Mouse (Mus musculus): ENCODE data around the gene Zgpat. TPM values are rescaled to one million over a fixed set of nuclear protein-coding genes. Genes with fewer than 3 reads are reported as not detected.

Zgpat gene
- polyA plus RNA-seq, 1 experiment from 2014 or later: 23.9 TPM

- no peaks in the 10 kb centered on the region for H3K27me3 ChIP-seq (replicated peaks)
- H3K4me3 ChIP-seq: no peak overlapping the region
- no peak overlapping the region for H3K9ac ChIP-seq
- peaks cover 87% of the 10 kb centered on the region for H3K36me3 ChIP-seq
- ATAC-seq: no peak
- H3K4me1 ChIP-seq: no peaks in the 10 kb centered on the region
- H3K9me3 ChIP-seq (replicated peaks): no peaks in the 10 kb centered on the region
- no peak overlapping the region for H3K4me2 ChIP-seq
- H3K27ac ChIP-seq: no peak overlapping the region
- 85% methylated on average over 3 of the region's 4 CpGs for WGBS (ENCODE audit: insufficient replicate concordance)
Observed at GRCm38 (mm10) chr2:181386663-181387210, 22.0 kb downstream of the Zgpat start.

GRCm38 (mm10) chr2:181390136-181390870, 25.6 kb downstream of the Zgpat start:
- Histone ChIP-seq H3K36me3 (peaks cover 84% of the 10 kb centered on the region), H3K9me3 (replicated peaks) (no peaks in the 10 kb centered on the region)

DNA sequence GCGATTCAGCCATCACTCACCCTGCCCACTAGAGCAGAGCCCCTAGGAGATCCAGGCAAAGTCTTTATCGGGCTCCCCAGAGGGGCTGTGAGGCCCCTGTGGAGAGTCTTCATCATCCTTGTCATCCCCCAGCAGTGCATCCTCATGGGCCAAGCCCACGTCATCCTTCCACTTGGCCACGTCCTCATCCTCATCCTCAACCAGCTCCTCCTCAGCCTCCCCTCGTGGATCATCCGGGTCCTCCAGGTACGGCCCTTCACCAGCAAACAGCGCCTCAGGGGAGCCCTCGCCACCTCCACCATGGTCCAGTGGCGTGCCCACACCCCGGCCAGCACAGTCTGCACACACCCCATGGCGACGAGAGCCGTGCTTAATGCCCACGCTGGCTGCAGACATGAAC, 26.3 kb downstream of the Zgpat start:
- peaks cover 82% of the 10 kb centered on the region for H3K36me3 ChIP-seq
- no peak overlapping the region for H3K27ac ChIP-seq
- no peak overlapping the region for H3K4me2 ChIP-seq
- no peaks in the 10 kb centered on the region for H3K27me3 ChIP-seq (replicated peaks)
- H3K4me3 ChIP-seq: no peak overlapping the region
- no peaks in the 10 kb centered on the region for H3K9me3 ChIP-seq (replicated peaks)
- WGBS (ENCODE audit: insufficient replicate concordance): 88% methylated on average over 15 of the region's 15 CpGs
- no peaks in the 10 kb centered on the region for H3K4me1 ChIP-seq
- peak; percentile 27; the same call in 1 of the 2 replicates for ATAC-seq
- no peak overlapping the region for H3K9ac ChIP-seq

More at GRCm38 (mm10) chr2:181390136-181390870, 25.6 kb downstream of the Zgpat start:
- Histone ChIP-seq H3K4me1 (no peaks in the 10 kb centered on the region), H3K27me3 (replicated peaks) (no peaks in the 10 kb centered on the region), H3K4me3 (no peak overlapping the region), H3K9ac (no peak overlapping the region), H3K27ac (no peak overlapping the region), H3K4me2 (no peak overlapping the region)
- 73% methylated on average over 4 of the region's 4 CpGs for WGBS (ENCODE audit: insufficient replicate concordance)
- no peak for ATAC-seq

- Histone ChIP-seq H3K9ac (no peak overlapping the region), H3K27me3 (replicated peaks) (no peaks in the 10 kb centered on the region), H3K9me3 (replicated peaks) (no peaks in the 10 kb centered on the region), H3K4me2 (no peak overlapping the region), H3K4me1 (no peaks in the 10 kb centered on the region), H3K27ac (no peak overlapping the region), H3K36me3 (peaks cover 77% of the 10 kb centered on the region), H3K4me3 (no peak overlapping the region)
- WGBS (ENCODE audit: insufficient replicate concordance): 75% methylated on average over 2 of the region's 2 CpGs
- no peak for ATAC-seq
Observed at GRCm38 (mm10) chr2:181391541-181391940, 26.8 kb downstream of the Zgpat start.

GRCm38 (mm10) chr2:181392600-181393213, 28.0 kb downstream of the Zgpat start:
- no peaks in the 10 kb centered on the region for H3K27me3 ChIP-seq (replicated peaks)
- 31% methylated on average over 4 of the region's 4 CpGs for WGBS (ENCODE audit: insufficient replicate concordance)
- peak; percentile 72 for ATAC-seq
- H3K27ac ChIP-seq: peak overlapping the region; percentile 17; the same call in 1 of the 2 replicates
- H3K9me3 ChIP-seq (replicated peaks): no peaks in the 10 kb centered on the region
- no peaks in the 10 kb centered on the region for H3K4me1 ChIP-seq
- H3K9ac ChIP-seq: no peak overlapping the region
- H3K4me3 ChIP-seq: no peak overlapping the region
- no peak overlapping the region for H3K4me2 ChIP-seq
- peaks cover 70% of the 10 kb centered on the region for H3K36me3 ChIP-seq

GRCm38 (mm10) chr2:181394086-181394485, 29.4 kb downstream of the Zgpat start:
- H3K9ac ChIP-seq: no peak overlapping the region
- H3K27me3 ChIP-seq (replicated peaks): no peaks in the 10 kb centered on the region
- no peak overlapping the region for H3K27ac ChIP-seq
- ATAC-seq: no peak
- H3K36me3 ChIP-seq: peaks cover 68% of the 10 kb centered on the region
- no peaks in the 10 kb centered on the region for H3K4me1 ChIP-seq
- no peaks in the 10 kb centered on the region for H3K9me3 ChIP-seq (replicated peaks)
- no peak overlapping the region for H3K4me2 ChIP-seq
- no peak overlapping the region for H3K4me3 ChIP-seq
- 89% methylated on average over 3 of the region's 3 CpGs for WGBS (ENCODE audit: insufficient replicate concordance)

DNA sequence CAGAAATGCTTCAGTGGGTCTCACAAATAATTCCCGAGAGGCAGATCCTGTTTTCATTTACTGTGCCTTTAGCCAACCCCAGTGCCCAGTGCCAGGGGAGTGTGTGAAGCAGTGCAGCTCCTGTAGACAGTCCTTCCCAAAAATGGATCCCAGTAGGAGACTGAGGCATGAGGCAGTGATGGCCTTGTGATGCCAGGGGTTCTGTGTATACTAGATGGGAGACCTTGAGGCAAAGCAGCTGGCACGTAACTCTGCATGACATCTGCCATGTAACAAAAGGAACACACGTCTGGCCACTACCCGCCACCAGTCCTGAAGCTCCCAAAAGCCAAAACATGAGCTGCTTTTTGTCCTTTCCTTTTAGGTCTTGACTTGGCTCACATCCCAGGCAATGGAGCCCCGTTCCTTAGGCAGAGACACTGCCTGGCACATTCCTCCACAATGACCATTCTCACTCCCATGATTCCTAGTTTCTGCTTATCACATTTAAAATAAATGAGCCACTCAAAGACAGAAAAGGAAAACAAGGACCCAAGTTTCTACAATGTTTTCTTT, 32.6 kb downstream of the Zgpat start:
- 86% methylated on average over 5 of the region's 5 CpGs for WGBS (ENCODE audit: insufficient replicate concordance)
- no peaks in the 10 kb centered on the region for H3K9me3 ChIP-seq (replicated peaks)
- peaks cover 12% of the 10 kb centered on the region for H3K4me1 ChIP-seq
- H3K4me2 ChIP-seq: no peak overlapping the region
- H3K9ac ChIP-seq: no peak overlapping the region
- peaks cover 39% of the 10 kb centered on the region for H3K36me3 ChIP-seq
- no peak overlapping the region for H3K27ac ChIP-seq
- H3K27me3 ChIP-seq (replicated peaks): no peaks in the 10 kb centered on the region
- H3K4me3 ChIP-seq: no peak overlapping the region
- ATAC-seq: no peak

DNA sequence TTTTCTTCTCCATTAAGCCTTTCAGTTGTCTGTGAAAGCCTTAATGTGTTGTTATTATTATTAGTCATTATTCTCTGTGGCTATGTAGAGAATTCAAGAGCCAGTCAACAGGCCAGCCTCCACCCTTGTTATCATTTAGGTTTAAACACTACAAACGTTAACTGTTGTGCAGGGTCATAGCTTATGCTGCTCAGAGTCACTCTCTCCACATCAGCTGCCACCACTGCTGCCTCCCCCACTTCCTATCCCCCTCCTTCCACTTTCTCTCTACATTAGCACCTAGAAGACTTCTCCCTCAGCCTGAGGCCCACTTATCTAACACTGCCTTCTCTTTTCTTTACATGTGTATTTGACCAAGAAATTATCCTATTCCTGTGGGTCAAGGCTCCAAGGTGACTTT, 36.8 kb downstream of the Zgpat start:
- peak; percentile 50 for ATAC-seq
- 4% methylated on average over 1 of the region's 1 CpGs for WGBS (ENCODE audit: insufficient replicate concordance)

DNA sequence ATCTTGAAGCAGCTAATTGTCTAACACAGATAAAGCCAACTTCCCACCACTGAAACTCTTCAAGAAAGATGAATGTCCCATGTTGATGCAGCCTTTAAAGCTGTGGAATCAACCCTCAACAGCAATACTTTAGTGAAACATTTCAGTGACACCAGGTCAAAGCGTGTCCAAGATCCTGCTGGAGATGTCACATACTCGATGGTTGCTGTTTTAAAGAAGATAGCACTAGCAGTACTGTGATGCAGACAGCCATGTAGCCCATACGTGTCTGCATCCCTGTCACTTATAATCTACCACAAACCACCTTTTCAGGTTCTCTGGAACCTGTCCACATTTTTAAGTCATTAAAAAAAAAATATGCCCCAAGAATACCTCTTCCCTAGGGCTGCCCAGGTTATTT, 39.0 kb downstream of the Zgpat start:
- Histone ChIP-seq H3K9me3 (replicated peaks) (no peaks in the 10 kb centered on the region), H3K27me3 (replicated peaks) (no peaks in the 10 kb centered on the region), H3K4me2 (no peak overlapping the region), H3K9ac (no peak overlapping the region), H3K4me1 (peaks cover 36% of the 10 kb centered on the region), H3K4me3 (no peak overlapping the region), H3K36me3 (peaks cover 37% of the 10 kb centered on the region), H3K27ac (no peak overlapping the region)
- ATAC-seq: no peak
- WGBS (ENCODE audit: insufficient replicate concordance): 64% methylated on average over 3 of the region's 3 CpGs

More for the DNA sequence above, 36.8 kb downstream of the Zgpat start:
- Histone ChIP-seq H3K27me3 (replicated peaks) (no peaks in the 10 kb centered on the region), H3K9me3 (replicated peaks) (no peaks in the 10 kb centered on the region), H3K27ac (peak overlapping the region; percentile 17; the same call in 1 of the 2 replicates), H3K9ac (no peak overlapping the region), H3K36me3 (peaks cover 33% of the 10 kb centered on the region), H3K4me3 (no peak overlapping the region), H3K4me2 (no peak overlapping the region), H3K4me1 (peaks cover 36% of the 10 kb centered on the region)

DNA sequence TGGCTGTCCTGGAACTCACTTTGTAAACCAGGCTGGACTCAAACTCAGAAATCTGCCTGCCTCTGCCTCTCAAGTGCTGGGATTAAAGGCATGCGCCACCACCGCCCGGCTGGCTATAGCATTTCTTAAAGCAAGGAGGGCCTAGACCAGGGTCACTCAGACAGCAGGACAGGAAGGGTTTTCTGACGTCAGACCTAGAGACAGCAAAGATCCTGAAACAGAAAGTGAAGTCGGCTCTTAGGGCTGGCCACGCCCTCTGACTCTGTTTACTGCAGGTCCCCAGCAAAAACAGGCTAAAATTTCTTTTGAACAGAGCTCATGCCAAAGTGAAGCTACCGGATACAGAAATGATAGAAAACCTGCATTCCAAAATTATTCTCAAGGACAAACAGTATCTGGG, 44.9 kb downstream of the Zgpat start:
- H3K4me3 ChIP-seq: no peak overlapping the region
- H3K9me3 ChIP-seq (replicated peaks): no peaks in the 10 kb centered on the region
- H3K4me2 ChIP-seq: no peak overlapping the region
- WGBS (ENCODE audit: insufficient replicate concordance): 78% methylated on average over 7 of the region's 7 CpGs
- H3K27ac ChIP-seq: no peak overlapping the region; the same call in 1 of the 2 replicates
- H3K4me1 ChIP-seq: peaks cover 30% of the 10 kb centered on the region
- ATAC-seq: no peak
- no peak overlapping the region for H3K9ac ChIP-seq
- no peaks in the 10 kb centered on the region for H3K27me3 ChIP-seq (replicated peaks)
- H3K36me3 ChIP-seq: peaks cover 55% of the 10 kb centered on the region

- Histone ChIP-seq H3K27ac (peak overlapping the region; percentile 49; the same call in 1 of the 2 replicates), H3K36me3 (peaks cover 44% of the 10 kb centered on the region), H3K4me1 (peaks cover 27% of the 10 kb centered on the region), H3K4me2 (no peak overlapping the region), H3K27me3 (replicated peaks) (no peaks in the 10 kb centered on the region), H3K9ac (no peak overlapping the region), H3K4me3 (no peak overlapping the region), H3K9me3 (replicated peaks) (no peaks in the 10 kb centered on the region)
- 45% methylated on average over 4 of the region's 4 CpGs for WGBS (ENCODE audit: insufficient replicate concordance)
- peak; percentile 67; the same call in 1 of the 2 replicates for ATAC-seq
Observed at GRCm38 (mm10) chr2:181410760-181411473, 46.2 kb downstream of the Zgpat start.

Data from liver, embryonic 12.5 days (tissue).